Mouse (Mus musculus): ENCODE measurements around the gene Hoxd11. TPM values are rescaled to one million over a fixed set of nuclear protein-coding genes. Genes with fewer than 3 reads are reported as not detected.

Hoxd11 gene
- polyA plus RNA-seq, 1 experiment from 2014 or later = not detected

DNA sequence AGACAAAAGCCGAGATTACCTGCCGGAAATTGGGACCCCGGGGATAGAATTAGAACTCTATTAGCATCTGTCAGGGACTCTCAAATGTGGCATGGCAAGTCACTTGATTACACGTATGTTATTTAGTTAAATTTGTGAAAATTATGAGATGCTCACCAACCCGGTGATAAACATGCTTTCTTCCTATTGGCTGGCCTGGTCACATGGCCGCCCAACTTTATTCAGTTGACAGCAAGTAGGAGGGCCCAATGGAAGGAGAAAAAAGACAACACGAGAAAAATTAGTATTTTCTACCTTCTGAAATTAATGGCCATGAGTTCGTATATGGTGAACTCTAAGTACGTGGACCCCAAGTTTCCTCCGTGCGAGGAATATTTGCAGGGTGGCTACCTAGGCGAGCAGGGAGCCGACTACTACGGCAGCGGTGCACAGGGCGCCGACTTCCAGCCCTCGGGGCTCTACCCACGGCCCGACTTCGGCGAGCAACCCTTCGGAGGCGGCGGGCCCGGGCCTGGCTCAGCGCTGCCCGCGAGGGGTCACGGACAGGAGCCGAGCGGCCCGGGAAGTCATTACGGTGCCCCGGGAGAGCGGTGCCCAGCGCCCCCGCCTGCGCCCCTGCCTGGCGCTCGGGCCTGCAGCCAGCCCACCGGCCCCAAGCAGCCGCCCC, 47.7 kb downstream of the Hoxd11 start:
- H3K36me3 ChIP-seq = no peaks in the 10 kb centered on the region
- no peak for ATAC-seq
- H3K4me1 ChIP-seq = peaks cover 5% of the 10 kb centered on the region; the same call in 1 of the 2 replicates
- peak overlapping the region; percentile 33 for H3K4me3 ChIP-seq
- H3K27ac ChIP-seq = no peak overlapping the region
- H3K4me2 ChIP-seq = peak overlapping the region; percentile 54
- WGBS (ENCODE audit: insufficient replicate concordance) = 2% methylated on average over 43 of the region's 43 CpGs
- H3K9ac ChIP-seq = no peak overlapping the region
- peaks cover 98% of the 10 kb centered on the region for H3K27me3 ChIP-seq (replicated peaks)
- H3K9me3 ChIP-seq (replicated peaks) = no peaks in the 10 kb centered on the region

DNA sequence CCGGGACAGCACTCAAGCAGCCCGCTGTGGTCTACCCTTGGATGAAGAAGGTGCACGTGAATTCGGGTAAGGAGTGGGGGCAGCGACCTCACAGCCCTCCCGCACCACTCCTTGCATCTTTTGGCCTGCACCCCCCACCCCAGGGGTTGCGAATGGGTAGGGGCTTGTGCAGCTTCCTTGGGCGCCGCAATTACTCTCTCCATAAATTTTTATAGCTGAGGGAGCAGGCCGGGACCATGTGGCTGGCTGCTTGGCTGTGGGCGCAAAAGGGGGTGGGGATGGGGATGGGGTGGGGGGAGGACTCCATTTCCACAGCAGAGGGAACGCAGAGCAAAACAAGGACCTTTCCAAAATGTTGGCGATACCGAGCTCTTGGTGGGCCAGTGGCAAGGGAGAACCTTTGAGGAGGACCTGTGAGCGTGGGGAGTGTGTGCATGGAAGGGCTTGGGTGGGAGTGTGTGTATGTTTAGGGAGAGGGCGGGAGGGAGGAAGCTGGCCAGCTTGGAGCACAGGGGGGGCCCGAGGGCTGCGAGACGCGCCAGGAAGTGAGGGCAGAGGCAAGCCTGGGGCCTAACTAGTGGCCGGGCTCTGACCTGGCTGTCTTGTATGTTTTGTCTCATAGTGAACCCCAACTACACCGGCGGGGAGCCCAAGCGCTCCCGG, 48.4 kb downstream of the Hoxd11 start:
- Histone ChIP-seq H3K27ac (no peak overlapping the region), H3K4me1 (peaks cover 5% of the 10 kb centered on the region; the same call in 1 of the 2 replicates), H3K27me3 (replicated peaks) (peaks cover 98% of the 10 kb centered on the region), H3K36me3 (no peaks in the 10 kb centered on the region), H3K4me3 (peak overlapping the region; percentile 33), H3K9me3 (replicated peaks) (no peaks in the 10 kb centered on the region), H3K4me2 (peak overlapping the region; percentile 54), H3K9ac (no peak overlapping the region)
- ATAC-seq = no peak
- 7% methylated on average over 25 of the region's 25 CpGs for WGBS (ENCODE audit: insufficient replicate concordance)

DNA sequence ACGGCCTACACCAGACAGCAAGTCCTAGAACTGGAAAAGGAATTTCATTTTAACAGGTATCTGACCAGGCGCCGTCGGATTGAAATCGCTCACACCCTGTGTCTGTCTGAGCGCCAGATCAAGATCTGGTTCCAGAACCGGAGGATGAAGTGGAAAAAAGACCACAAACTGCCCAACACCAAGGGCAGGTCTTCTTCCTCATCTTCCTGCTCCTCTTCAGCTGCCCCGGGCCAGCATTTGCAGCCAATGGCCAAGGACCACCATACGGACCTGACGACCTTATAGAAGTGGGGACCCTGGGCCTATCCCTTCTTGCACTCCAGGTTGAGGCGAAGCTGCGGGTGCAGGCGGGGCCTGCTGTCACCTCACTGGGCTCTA, 48.9 kb downstream of the Hoxd11 start:
- Histone ChIP-seq H3K27me3 (replicated peaks) (peaks cover 98% of the 10 kb centered on the region), H3K9me3 (replicated peaks) (no peaks in the 10 kb centered on the region), H3K9ac (no peak overlapping the region), H3K36me3 (no peaks in the 10 kb centered on the region), H3K4me1 (peaks cover 5% of the 10 kb centered on the region; the same call in 1 of the 2 replicates), H3K4me2 (no peak overlapping the region), H3K4me3 (no peak overlapping the region), H3K27ac (no peak overlapping the region)
- 31% methylated on average over 13 of the region's 13 CpGs for WGBS (ENCODE audit: insufficient replicate concordance)
- ATAC-seq = no peak

DNA sequence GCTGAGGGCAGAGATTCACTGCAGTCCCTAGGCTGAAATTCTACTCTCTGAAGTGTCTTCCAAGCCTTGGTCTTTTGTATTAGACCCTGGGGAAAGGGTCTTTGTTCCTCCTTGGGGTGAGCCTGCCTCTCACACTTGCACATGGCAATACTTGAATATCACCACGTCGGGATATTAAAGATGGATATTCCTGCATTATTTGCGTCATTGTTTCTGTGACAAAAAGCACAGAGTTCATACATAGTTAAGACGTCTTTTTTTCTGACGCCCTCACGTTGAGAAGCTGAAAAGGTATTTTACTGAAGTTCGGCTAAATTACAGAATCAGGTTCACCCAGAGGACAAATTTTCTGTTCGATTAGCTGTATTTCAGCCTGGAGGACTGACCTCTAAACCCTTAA, 51.0 kb downstream of the Hoxd11 start:
- WGBS (ENCODE audit: insufficient replicate concordance) = 21% methylated on average over 8 of the region's 8 CpGs
- Histone ChIP-seq H3K9ac (no peak overlapping the region), H3K27me3 (replicated peaks) (peaks cover 98% of the 10 kb centered on the region), H3K4me1 (peaks cover 5% of the 10 kb centered on the region; the same call in 1 of the 2 replicates), H3K4me3 (no peak overlapping the region), H3K27ac (no peak overlapping the region), H3K4me2 (no peak overlapping the region), H3K36me3 (no peaks in the 10 kb centered on the region), H3K9me3 (replicated peaks) (no peaks in the 10 kb centered on the region)
- no peak for ATAC-seq

DNA sequence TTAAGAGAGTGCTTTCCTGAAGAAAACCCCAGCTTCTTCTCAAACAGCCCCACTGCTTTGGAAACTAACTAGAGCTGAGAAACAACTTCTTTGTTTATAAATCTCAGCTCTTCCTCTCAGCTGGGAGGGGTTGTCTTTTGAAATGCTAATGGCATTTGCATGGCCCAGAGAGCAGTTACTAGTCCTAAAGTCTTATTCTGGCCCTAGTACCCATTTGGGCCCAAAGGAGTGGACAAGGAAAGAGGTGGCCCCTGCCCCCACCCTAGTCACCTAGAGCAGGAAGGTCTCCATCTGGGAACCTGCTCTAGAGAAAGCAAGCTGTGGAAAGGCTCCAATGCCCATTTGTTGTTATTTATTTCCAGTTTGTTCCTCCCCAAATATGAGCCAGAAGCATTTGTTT, 51.7 kb downstream of the Hoxd11 start:
- no peak for ATAC-seq
- Histone ChIP-seq H3K9me3 (replicated peaks) (no peaks in the 10 kb centered on the region), H3K4me1 (peaks cover 5% of the 10 kb centered on the region; the same call in 1 of the 2 replicates), H3K36me3 (no peaks in the 10 kb centered on the region), H3K27me3 (replicated peaks) (peaks cover 98% of the 10 kb centered on the region), H3K4me3 (no peak overlapping the region), H3K9ac (no peak overlapping the region), H3K27ac (no peak overlapping the region), H3K4me2 (no peak overlapping the region)

DNA sequence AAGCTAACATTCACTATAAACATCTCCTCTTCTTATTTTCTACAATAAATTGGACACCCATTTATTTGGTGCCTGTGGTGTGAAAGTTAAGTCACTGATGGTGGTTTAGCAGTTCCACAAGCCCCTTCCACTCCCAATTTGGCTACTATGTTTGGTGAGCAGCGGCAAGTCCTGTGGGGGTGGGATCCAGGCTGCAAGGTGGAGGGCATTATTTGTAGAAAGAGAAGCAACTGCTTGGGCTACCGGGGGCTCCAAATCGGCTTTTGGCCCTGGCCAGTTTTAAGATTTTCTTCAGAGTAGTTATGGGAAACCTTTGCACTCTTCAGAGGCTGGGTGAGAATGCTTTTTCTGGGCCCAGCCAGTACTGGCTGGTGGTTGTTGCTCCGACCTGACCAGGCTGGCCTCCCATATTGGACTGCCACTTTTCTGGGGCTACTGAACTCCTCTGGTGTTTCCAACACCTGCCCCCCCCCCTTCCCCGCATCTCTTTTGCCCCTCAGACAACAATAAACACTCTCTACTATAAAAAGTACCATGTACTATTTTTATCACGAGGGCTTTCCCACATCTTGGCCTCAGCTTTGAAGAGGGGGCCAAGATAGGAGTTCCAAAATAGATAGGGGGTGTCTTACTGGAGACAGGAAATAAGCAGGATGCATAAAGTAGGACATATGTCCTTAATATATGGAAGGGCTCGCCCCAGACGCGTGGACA, 52.6 kb downstream of the Hoxd11 start:
- peaks cover 98% of the 10 kb centered on the region for H3K27me3 ChIP-seq (replicated peaks)
- H3K27ac ChIP-seq = no peak overlapping the region
- no peak overlapping the region for H3K9ac ChIP-seq
- no peaks in the 10 kb centered on the region for H3K9me3 ChIP-seq (replicated peaks)
- H3K4me2 ChIP-seq = no peak overlapping the region
- no peak overlapping the region for H3K4me3 ChIP-seq
- no peaks in the 10 kb centered on the region for H3K36me3 ChIP-seq
- ATAC-seq = no peak
- peaks cover 5% of the 10 kb centered on the region; the same call in 1 of the 2 replicates for H3K4me1 ChIP-seq
- 22% methylated on average over 9 of the region's 9 CpGs for WGBS (ENCODE audit: insufficient replicate concordance)

DNA sequence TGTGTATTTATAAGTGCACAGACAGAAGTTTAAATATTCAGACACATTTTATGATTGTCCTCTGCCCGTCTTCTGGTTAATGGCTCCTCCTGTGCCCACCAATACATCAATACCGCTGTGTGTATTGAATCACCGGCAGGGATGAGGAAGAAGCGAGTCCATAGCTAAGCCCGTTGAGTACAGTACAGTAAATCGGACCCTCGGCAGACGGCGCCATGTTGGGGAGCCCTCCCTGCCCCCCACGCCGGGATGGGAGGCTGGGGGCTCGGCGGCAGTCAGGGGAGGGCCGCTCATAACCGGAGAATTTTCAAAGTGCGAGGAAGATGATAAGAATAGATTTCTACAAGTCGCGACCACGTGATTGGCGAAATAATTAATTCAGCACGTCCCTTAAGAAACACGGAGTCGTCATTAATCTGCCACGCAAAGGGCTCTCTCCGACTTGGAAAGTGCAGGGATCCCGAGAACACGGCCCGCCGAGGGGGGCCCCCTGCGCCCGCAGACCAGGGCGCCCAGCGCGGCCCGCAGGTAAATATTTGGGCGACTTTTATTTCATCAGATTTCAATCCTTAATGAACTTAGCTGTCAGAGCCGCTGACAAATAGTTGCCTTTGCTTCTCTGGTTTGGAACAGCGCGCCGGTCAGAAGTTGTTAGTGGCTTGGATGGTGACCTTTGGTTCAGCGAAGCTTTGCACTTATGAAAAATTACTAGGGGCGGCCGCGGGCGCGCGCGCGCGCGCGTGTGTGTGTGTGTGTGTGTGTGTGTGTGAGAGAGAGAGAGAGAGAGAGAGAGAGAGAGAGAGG, 53.4 kb downstream of the Hoxd11 start:
- H3K36me3 ChIP-seq = no peaks in the 10 kb centered on the region
- no peaks in the 10 kb centered on the region for H3K9me3 ChIP-seq (replicated peaks)
- H3K4me3 ChIP-seq = no peak overlapping the region
- H3K4me2 ChIP-seq = peak overlapping the region; percentile 13
- no peak overlapping the region for H3K9ac ChIP-seq
- H3K27me3 ChIP-seq (replicated peaks) = peaks cover 98% of the 10 kb centered on the region
- ATAC-seq = no peak
- 2% methylated on average over 52 of the region's 52 CpGs for WGBS (ENCODE audit: insufficient replicate concordance)
- H3K4me1 ChIP-seq = no peaks in the 10 kb centered on the region
- no peak overlapping the region for H3K27ac ChIP-seq

DNA sequence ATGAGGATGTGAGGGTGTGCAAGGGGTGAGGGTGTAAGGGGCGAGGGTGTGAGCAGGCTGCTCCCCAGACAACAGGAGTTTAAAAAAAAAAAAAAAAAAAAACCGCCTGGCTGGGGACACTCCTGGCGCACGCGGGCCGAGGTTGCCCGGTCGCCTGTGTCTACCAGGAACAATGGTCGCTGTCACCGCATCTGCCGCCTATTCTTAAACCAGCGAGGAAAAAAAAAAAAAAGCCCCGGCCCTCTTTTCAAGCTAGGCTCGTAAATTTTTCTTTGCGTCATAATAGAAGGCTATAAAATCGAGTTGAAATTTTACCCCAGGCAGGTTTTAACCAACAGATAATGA, 53.9 kb downstream of the Hoxd11 start:
- no peak for ATAC-seq
- Histone ChIP-seq H3K4me2 (no peak overlapping the region), H3K4me1 (no peaks in the 10 kb centered on the region), H3K27ac (no peak overlapping the region), H3K27me3 (replicated peaks) (peaks cover 98% of the 10 kb centered on the region), H3K9ac (no peak overlapping the region), H3K4me3 (no peak overlapping the region), H3K9me3 (replicated peaks) (no peaks in the 10 kb centered on the region), H3K36me3 (no peaks in the 10 kb centered on the region)
- WGBS (ENCODE audit: insufficient replicate concordance) = under 1% methylated on average over 16 of the region's 16 CpGs

DNA sequence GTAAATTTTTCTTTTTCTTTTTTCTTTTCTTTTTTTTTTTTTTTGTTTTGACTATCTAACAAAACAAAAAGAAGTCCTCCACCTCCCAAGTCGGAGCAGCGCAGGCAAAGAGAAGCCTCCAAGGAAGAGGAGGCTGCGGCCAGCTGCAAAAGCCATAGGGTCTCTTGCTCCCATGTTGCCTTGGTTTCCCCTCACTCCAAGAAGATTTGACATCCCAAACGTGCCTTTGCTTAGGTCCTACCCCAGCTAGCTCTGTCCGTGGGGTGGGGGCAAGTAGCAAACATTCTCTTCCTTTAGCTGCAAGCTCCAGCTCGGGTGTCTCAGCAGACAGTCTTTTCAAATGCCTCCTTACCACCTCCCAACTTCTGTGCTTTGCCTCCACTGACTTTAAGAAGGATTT, 54.4 kb downstream of the Hoxd11 start:
- WGBS (ENCODE audit: insufficient replicate concordance) = 2% methylated on average over 6 of the region's 6 CpGs

DNA sequence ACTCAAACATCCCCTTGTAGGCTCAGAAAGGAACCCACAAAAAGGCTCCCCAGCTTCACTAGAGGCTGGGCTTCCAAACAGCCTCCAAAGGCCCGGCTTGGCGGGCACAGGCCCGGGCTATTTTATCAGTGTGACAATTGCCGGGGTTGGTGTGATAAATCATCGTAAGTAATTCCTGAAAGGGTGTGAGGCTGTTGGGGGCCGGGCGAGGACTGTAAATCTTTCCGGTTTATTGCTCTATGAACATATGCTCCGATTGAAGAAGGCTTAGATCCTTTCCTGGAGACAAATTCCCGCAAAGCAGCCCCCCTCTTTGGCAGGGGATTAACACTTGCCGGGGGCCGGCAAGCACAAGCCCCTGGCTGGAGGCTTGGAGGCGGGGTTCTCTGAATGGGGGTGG, 55.1 kb downstream of the Hoxd11 start:
- no peak for ATAC-seq
- Histone ChIP-seq H3K27me3 (replicated peaks) (peaks cover 98% of the 10 kb centered on the region), H3K9ac (no peak overlapping the region), H3K4me2 (no peak overlapping the region), H3K9me3 (replicated peaks) (no peaks in the 10 kb centered on the region), H3K27ac (no peak overlapping the region), H3K36me3 (no peaks in the 10 kb centered on the region), H3K4me1 (no peaks in the 10 kb centered on the region), H3K4me3 (no peak overlapping the region)
- 4% methylated on average over 13 of the region's 13 CpGs for WGBS (ENCODE audit: insufficient replicate concordance)

More for the DNA sequence above, 54.4 kb downstream of the Hoxd11 start:
- no peak for ATAC-seq
- Histone ChIP-seq H3K4me2 (no peak overlapping the region), H3K4me3 (no peak overlapping the region), H3K9me3 (replicated peaks) (no peaks in the 10 kb centered on the region), H3K27ac (no peak overlapping the region), H3K36me3 (no peaks in the 10 kb centered on the region), H3K4me1 (no peaks in the 10 kb centered on the region), H3K27me3 (replicated peaks) (peaks cover 98% of the 10 kb centered on the region), H3K9ac (no peak overlapping the region)

DNA sequence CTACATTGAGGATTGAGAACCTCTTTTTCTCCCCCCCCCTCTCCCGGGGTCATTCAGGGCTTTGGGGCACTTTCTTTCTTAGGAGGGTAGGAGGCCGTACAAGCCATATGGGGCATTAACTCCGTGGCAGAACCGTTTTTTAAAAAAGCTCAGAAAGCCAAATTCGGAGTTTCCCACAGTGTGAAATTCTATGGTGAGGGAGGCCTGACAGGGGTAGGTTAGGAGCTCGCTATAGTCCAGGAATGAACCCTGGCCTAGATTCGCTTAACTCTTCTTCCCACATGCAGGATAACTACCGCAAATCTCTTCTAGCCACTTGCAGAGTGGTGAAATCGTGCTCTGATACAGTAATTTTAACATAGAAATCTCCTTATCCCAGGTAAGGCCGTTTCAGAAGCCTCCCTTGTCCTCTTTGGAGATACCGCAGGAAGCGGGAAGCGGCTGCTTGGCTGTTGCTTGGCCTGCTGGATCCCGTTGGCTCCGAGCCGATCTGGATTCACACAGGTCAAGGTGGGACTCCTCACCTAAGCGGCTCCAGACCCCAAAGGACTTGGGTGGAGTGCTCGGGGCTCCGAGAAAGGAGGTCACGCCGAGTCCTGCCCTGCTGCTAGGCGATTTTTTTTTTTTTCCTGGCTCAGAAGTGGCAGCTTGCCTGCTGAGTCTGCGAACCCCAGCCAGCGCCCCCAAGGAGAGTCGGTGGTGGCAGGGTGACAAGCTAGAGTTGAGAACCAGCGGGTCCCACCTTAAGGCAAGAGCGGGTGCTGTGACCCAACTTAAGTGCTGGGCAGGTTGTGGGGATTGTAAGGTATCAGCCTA, 55.8 kb downstream of the Hoxd11 start:
- no peak overlapping the region for H3K4me3 ChIP-seq
- no peak overlapping the region for H3K9ac ChIP-seq
- H3K4me2 ChIP-seq = no peak overlapping the region
- H3K9me3 ChIP-seq (replicated peaks) = no peaks in the 10 kb centered on the region
- no peak overlapping the region for H3K27ac ChIP-seq
- H3K36me3 ChIP-seq = no peaks in the 10 kb centered on the region
- no peak for ATAC-seq
- no peaks in the 10 kb centered on the region for H3K4me1 ChIP-seq
- peaks cover 100% of the 10 kb centered on the region for H3K27me3 ChIP-seq (replicated peaks)
- WGBS (ENCODE audit: insufficient replicate concordance) = 5% methylated on average over 27 of the region's 27 CpGs

Measured in liver, embryonic 12.5 days (tissue).